Mouse (Mus musculus) midbrain, embryonic 16.5 days (tissue): ENCODE results near the gene Ptger1. TPM values are rescaled to one million over a fixed set of nuclear protein-coding genes. Genes with fewer than 3 reads are reported as not detected.

Experiments used
- ATAC-seq: fragments of 200-750 bp; cut with Nextera tagmentation; 2 replicates; pipeline ENCODE4 v1.8.0; 2017; ENCODE audit warnings: moderate TSS enrichment
- H3K27ac ChIP-seq: fragments of 300-500 bp; sonication (generic); 2 replicates; pipeline ENCODE4 v1.5.1; 2014; ENCODE audit warnings: mild to moderate bottlenecking, low read length, mixed read lengths
- H3K27me3 ChIP-seq: fragments of 300-500 bp; sonication (generic); 2 replicates; pipeline ENCODE4 v1.6.1; 2014; ENCODE audit warnings: low read depth, low read length, mixed read lengths; ENCODE audit not compliant: control insufficient read depth, insufficient read depth
- H3K36me3 ChIP-seq: fragments of 300-500 bp; sonication (generic); 2 replicates; pipeline ENCODE4 v1.6.1; 2014; ENCODE audit warnings: mild to moderate bottlenecking, low read length, moderate library complexity, mixed read lengths; ENCODE audit not compliant: control insufficient read depth, insufficient read depth
- H3K4me1 ChIP-seq: fragments of 300-500 bp; sonication (generic); 2 replicates; pipeline ENCODE4 v1.6.1; 2014; ENCODE audit warnings: mild to moderate bottlenecking, low read length, mixed read lengths; ENCODE audit not compliant: control insufficient read depth, insufficient read depth
- H3K4me2 ChIP-seq: fragments of 300-500 bp; sonication (generic); 2 replicates; pipeline ENCODE4 v1.6.1; 2014; ENCODE audit warnings: mild to moderate bottlenecking, low read length, mixed read lengths
- H3K4me3 ChIP-seq: fragments of 300-500 bp; sonication (generic); 2 replicates; pipeline ENCODE4 v1.5.1; 2014; ENCODE audit warnings: low read depth, mild to moderate bottlenecking, low read length, moderate library complexity, mixed read lengths
- H3K9ac ChIP-seq: fragments of 300-500 bp; sonication (generic); 2 replicates; pipeline ENCODE4 v1.6.1; 2014; ENCODE audit warnings: low read depth, low read length, mixed read lengths
- H3K9me3 ChIP-seq: fragments of 300-500 bp; sonication (generic); replicated peaks from 2 replicates; pipeline ENCODE4 v1.6.1; 2014; ENCODE audit warnings: mild to moderate bottlenecking, low read length, mixed read lengths; ENCODE audit not compliant: control insufficient read depth, poor library complexity, severe bottlenecking
- WGBS: fragments of 180-500 bp; shearing (Covaris S2); extraction: QIAGEN DNeasy Blood & Tissue Kit; methylation state at CpG from one replicate; pipeline ENCODE4 v1.1.7; 2014; 5-methylcytosine and 5-hydroxymethylcytosine counted together
- polyA plus RNA-seq: library from polyadenylated mRNA; unstranded; fragments of >200 nt; fragmentation: Nextera tagmentation; extraction: Ambion mirVana; gene quantifications from 2 replicates; pipeline ENCODE4 v1.2.1, GENCODE M21; 2015

Gene Ptger1
- polyA plus RNA-seq, 1 experiment from 2014 or later, result 1.1 TPM

DNA sequence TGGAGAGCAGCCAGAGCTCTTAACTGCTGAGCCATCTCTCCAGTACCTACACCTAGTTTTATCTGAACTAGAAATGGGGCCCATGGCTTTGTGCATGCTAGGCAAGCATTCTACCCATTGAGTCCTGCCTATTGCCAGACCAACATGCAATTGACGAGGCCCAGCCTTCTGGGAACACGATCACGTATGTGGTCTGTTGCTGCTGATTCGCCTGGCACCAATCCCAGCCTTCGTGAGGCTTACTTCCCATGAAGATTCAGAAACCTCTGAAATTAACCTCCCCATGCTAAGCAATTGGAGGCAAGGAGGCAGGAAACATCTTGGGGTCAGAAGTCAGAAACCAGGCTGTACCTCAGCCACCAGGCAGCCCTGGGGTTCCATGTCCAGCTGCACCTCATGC is 14.1 kb downstream of the Ptger1 start:
- no peak for ATAC-seq
- Histone ChIP-seq H3K9me3 (no peaks in the 10 kb centered on the region), H3K36me3 (peaks cover 42% of the 10 kb centered on the region), H3K4me3 (no peak overlapping the region), H3K9ac (no peak overlapping the region), H3K4me2 (no peak overlapping the region), H3K4me1 (no peaks in the 10 kb centered on the region), H3K27ac (no peak overlapping the region), H3K27me3 (no peaks in the 10 kb centered on the region)
- 92% methylated on average over 5 of the region's 5 CpGs for WGBS

DNA sequence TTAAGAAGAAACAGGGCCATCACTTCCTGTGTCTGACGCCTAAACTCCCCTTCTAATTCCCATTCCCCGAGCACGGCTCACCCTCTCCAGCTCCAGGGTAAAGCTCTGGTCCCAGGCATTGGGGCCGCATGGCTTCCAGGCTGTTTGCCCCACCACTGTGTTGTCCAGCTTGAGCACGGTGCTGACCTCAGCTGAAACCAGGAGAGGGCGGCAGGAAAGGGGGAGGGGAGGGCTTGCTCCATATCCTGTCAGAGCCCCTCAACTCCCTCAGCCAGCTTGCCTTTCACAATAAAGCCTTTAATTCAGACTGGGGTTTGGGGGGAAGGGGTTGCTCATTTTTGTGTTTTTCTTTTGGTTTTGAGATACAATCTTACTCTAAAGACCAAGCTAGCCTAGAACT is 14.6 kb downstream of the Ptger1 start:
- no peaks in the 10 kb centered on the region for H3K9me3 ChIP-seq
- H3K9ac ChIP-seq, result no peak overlapping the region
- no peaks in the 10 kb centered on the region for H3K27me3 ChIP-seq
- no peak overlapping the region for H3K4me2 ChIP-seq
- no peak overlapping the region for H3K4me3 ChIP-seq
- peaks cover 44% of the 10 kb centered on the region for H3K36me3 ChIP-seq
- H3K27ac ChIP-seq, result no peak overlapping the region
- 40% methylated on average over 6 of the region's 6 CpGs for WGBS
- no peaks in the 10 kb centered on the region for H3K4me1 ChIP-seq
- no peak for ATAC-seq

DNA sequence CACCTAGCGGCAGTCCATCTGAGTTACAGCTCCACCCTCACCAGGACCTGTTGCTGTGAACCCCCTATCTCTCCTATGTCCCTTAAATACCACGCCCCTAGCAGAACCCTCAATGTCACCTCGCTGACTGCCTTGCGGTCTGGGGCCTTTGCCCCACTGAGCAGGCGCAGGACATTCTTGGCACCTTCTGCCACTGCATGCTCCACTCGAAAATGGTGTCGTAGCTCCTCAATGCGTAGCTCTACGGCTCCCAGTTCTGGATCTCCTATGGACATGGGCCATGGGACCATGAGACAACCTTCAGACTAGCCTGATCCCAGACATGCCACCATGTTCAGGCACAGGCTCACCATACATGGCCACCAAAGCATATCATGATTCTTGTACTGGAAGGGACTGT is 18.0 kb downstream of the Ptger1 start:
- no peak for ATAC-seq
- no peak overlapping the region for H3K9ac ChIP-seq
- H3K27ac ChIP-seq, result no peak overlapping the region
- peaks cover 31% of the 10 kb centered on the region for H3K36me3 ChIP-seq
- H3K4me1 ChIP-seq, result no peaks in the 10 kb centered on the region
- H3K9me3 ChIP-seq, result no peaks in the 10 kb centered on the region
- no peaks in the 10 kb centered on the region for H3K27me3 ChIP-seq
- no peak overlapping the region for H3K4me2 ChIP-seq
- 96% methylated on average over 9 of the region's 9 CpGs for WGBS
- H3K4me3 ChIP-seq, result no peak overlapping the region

DNA sequence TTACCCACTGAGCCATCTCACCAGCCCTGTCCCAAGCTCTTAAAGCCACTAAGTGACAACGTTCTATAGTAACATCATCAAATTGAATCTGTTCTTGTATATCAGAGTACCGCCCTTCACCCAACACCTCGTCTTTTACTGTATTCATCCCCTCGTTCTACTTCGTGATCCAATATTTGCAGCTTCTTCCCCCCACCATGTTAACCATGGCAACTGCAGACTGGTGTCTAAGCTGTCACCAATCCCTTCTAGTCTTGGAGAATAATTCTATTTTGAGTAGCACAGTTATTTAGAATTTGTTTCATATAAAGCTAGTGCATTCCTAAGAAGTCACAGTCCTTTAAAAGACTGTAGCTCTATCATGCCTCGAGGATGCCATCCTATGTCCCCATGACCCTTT is 22.8 kb downstream of the Ptger1 start:
- H3K4me3 ChIP-seq, result no peak overlapping the region
- H3K9me3 ChIP-seq, result no peaks in the 10 kb centered on the region
- H3K27ac ChIP-seq, result no peak overlapping the region
- no peaks in the 10 kb centered on the region for H3K4me1 ChIP-seq
- peaks cover 34% of the 10 kb centered on the region for H3K36me3 ChIP-seq
- H3K4me2 ChIP-seq, result no peak overlapping the region
- 95% methylated on average over 6 of the region's 6 CpGs for WGBS
- no peak for ATAC-seq
- H3K9ac ChIP-seq, result no peak overlapping the region
- H3K27me3 ChIP-seq, result no peaks in the 10 kb centered on the region

DNA sequence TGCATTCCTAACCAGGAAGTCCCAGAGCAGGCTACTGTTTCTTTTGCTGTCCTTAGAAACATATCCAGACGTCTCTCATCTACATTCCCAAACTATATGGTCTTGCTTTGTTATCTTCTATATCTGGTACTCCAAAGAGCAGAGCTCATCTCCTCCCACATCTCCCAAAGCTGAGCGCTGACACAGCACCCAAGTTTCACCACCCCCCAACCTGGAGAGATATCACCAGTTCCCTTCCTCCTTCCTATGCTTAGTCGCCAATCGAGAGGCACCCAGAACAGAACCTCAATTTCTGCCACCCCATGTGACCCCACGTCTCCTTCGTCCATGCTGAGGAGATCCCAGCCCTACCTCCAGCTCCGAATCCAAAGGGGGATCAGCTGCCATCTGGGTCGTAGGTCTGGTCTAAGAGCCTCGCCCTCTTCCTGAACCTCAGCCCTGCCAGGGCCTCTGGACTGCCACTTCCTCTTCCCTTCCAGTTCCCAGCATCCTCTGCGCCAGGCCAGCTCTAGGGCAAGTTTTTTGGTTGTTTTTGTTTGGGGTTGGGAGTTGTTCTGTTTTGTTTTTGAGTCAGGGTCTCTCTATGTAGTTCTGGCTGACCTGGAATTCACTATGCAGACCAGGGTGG is 27.2 kb downstream of the Ptger1 start:
- Histone ChIP-seq H3K36me3 (peaks cover 22% of the 10 kb centered on the region), H3K4me2 (no peak overlapping the region), H3K4me3 (no peak overlapping the region), H3K9me3 (no peaks in the 10 kb centered on the region), H3K4me1 (peaks cover 15% of the 10 kb centered on the region), H3K9ac (no peak overlapping the region), H3K27ac (no peak overlapping the region), H3K27me3 (no peaks in the 10 kb centered on the region)
- WGBS, result 87% methylated on average over 10 of the region's 10 CpGs
- no peak for ATAC-seq

DNA sequence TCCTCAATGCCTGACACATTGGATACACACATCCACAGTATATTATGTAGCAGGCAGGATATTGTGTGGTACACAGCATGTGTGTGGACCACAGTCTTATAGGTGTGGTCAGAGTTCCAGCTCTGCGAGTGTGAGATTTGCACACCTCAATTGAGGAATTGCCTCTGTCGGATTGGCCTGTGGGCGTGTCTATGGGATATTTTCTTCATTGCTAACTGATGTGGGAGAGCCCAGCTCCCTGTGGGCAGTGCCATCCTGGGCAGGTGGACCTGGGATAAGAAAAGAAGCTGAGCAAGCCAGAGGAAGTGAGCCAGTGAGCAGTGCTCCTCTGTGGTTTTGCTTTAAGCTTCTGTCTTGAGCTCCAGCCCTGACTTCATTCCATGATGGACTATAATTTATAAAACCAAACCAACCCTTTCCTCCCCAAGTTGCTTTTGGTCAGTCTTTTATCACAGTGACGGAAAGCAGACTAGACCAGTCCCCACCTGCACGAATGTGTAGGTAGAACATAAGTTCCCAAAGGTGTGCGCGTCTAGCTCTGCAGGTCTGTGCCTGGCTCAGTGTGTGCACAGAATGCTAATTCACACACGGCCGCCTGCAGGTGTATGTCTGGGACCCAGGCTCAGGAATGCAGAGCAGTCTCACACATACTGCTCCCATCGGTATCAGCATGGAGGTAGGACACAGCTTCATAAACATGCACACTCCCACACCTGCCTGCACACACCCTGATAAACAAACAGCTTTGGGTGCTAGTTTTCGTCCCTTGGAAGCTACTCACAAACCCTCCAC is 28.1 kb downstream of the Ptger1 start:
- WGBS, result 88% methylated on average over 11 of the region's 11 CpGs
- no peak for ATAC-seq

DNA sequence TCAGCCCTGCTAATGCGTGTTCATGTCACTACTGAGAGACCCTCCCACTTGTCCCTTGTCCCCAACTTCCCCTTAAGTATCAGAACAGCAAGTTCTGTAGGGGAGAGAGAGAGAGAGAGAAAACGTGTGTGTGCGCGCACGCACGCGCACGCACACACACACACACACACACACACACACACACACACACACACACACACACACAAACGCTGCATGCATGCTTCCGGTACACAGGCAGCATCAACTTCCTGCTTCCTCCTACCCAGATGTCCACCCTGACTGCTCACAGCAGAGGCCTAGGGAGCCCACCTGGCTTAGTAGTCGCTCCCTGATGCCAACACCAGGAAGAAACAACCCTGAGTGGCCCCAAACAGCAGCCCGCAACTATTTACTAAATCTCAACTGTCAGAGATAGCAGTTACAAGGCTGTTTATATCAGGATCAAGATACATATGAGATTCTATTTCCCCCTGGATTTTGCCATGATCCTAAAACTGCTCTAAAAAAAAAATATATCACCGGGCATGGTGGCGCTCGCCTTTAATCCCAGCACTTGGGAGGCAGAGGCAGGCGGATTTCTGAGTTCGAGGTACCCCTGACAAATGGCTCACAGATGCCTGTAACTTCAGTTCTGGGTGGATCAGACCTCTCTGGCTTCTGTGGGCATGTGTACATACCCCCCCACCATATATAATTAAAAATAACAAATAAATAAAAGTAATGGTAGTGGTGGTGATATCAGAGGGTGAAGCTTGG is 29.1 kb downstream of the Ptger1 start:
- H3K4me3 ChIP-seq, result no peak overlapping the region
- 89% methylated on average over 9 of the region's 17 CpGs for WGBS
- no peak overlapping the region for H3K27ac ChIP-seq
- H3K27me3 ChIP-seq, result no peaks in the 10 kb centered on the region
- H3K9me3 ChIP-seq, result no peaks in the 10 kb centered on the region
- H3K9ac ChIP-seq, result no peak overlapping the region
- ATAC-seq, result no peak
- peaks cover 20% of the 10 kb centered on the region for H3K36me3 ChIP-seq
- H3K4me1 ChIP-seq, result peaks cover 26% of the 10 kb centered on the region
- H3K4me2 ChIP-seq, result no peak overlapping the region

More for the DNA sequence above, 28.1 kb downstream of the Ptger1 start:
- Histone ChIP-seq H3K9ac (no peak overlapping the region), H3K4me3 (no peak overlapping the region), H3K27me3 (no peaks in the 10 kb centered on the region), H3K9me3 (no peaks in the 10 kb centered on the region), H3K4me2 (no peak overlapping the region), H3K27ac (no peak overlapping the region), H3K4me1 (peaks cover 19% of the 10 kb centered on the region), H3K36me3 (peaks cover 22% of the 10 kb centered on the region)

DNA sequence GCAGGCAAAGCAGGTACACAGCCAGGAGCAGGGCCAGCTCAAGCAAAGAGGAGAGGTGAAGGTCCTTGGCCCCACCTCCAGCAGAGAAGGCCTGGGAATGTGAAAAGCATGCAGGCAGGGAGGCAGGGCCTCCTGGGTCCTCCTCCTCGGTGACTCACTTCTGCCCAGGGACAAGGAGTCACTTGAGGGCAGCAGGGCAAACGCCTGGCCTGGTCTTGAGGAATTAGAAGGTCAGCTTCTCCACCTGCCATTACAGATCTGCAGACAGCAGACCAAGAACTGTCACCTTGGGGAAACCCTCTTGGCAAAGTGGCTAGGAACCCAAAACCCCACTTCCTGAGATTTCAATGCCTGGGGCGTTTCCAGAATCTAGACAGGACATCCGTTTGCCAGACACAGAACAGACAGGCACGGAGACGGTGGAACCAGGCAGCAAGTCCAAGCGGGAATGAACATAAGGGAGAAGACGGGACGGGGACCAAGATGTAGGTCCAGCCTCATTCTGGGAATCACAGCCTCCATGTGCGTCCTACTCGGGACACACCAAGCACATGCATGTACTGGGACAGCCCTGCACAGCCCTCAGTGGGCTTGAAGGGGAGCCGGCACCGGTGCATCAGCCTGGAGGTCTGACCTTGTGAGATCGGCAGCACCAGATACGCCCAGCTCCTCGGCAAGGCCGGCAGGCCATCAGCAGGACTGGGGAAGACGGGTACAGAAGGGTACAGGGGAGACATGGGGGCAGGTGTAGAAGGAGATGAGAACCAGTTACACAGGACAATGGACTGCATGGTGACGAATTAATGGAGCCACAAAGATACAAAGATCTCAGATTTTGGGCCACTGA is 31.1 kb downstream of the Ptger1 start:
- H3K36me3 ChIP-seq, result no peaks in the 10 kb centered on the region
- H3K27ac ChIP-seq, result peak overlapping the region; percentile 76
- WGBS, result 57% methylated on average over 19 of the region's 19 CpGs
- peak overlapping the region; percentile 85 for H3K9ac ChIP-seq
- peaks cover 26% of the 10 kb centered on the region for H3K4me1 ChIP-seq
- no peaks in the 10 kb centered on the region for H3K27me3 ChIP-seq
- no peaks in the 10 kb centered on the region for H3K9me3 ChIP-seq
- peak overlapping the region; percentile 87 for H3K4me3 ChIP-seq
- peak; percentile 3; the same call in 1 of the 2 replicates for ATAC-seq
- peak overlapping the region; percentile 84 for H3K4me2 ChIP-seq
